Mouse (Mus musculus) heart, embryonic 10.5 days (tissue): ENCODE measurements around the gene Fli1. TPM values are rescaled to one million over a fixed set of nuclear protein-coding genes. Genes with fewer than 3 reads are reported as not detected.

Experiments used
- DNase-seq: peaks from one replicate; pipeline ENCODE4 v3.0.0-alpha.2; 2017; ENCODE audit warnings: low spot score
- H3K27ac ChIP-seq: fragments of 300-500 bp; sonication (generic); 2 replicates; pipeline ENCODE4 v1.5.1; 2016; ENCODE audit warnings: mild to moderate bottlenecking
- H3K27me3 ChIP-seq: fragments of 300-500 bp; sonication (generic); 2 replicates; pipeline ENCODE4 v1.6.1; 2016; ENCODE audit warnings: mild to moderate bottlenecking; ENCODE audit not compliant: poor library complexity, insufficient read depth, severe bottlenecking
- H3K36me3 ChIP-seq: fragments of 300-500 bp; sonication (generic); 2 replicates; pipeline ENCODE4 v1.6.1; 2016; ENCODE audit warnings: mild to moderate bottlenecking, moderate library complexity
- H3K4me1 ChIP-seq: fragments of 300-500 bp; sonication (generic); 2 replicates; pipeline ENCODE4 v1.6.1; 2016; ENCODE audit warnings: mild to moderate bottlenecking
- H3K4me3 ChIP-seq: fragments of 300-500 bp; sonication (generic); 2 replicates; pipeline ENCODE4 v1.5.1; 2016; ENCODE audit warnings: mild to moderate bottlenecking, moderate library complexity
- H3K9me3 ChIP-seq: fragments of 300-500 bp; sonication (generic); 2 replicates; pipeline ENCODE4 v1.6.1; 2016; ENCODE audit warnings: mild to moderate bottlenecking, moderate library complexity
- WGBS: fragments of 180-500 bp; shearing (Covaris S2); methylation state at CpG from one replicate; pipeline ENCODE4 v1.1.7; 2016; 5-methylcytosine and 5-hydroxymethylcytosine counted together
- polyA plus RNA-seq: library from polyadenylated mRNA; unstranded; fragments of >200 nt; fragmentation: Nextera tagmentation; extraction: Ambion mirVana; gene quantifications from 2 replicates; pipeline ENCODE4 v1.2.1, GENCODE M21; 2016

Gene Fli1
- 17.5 and 20.8 TPM in 2 replicates for polyA plus RNA-seq

- peak within 1 kb of the TSS; percentile 72 for H3K4me3 ChIP-seq
- H3K27me3 ChIP-seq: peaks cover 82% of the 10 kb centered on the region
- H3K9me3 ChIP-seq: no peaks in the 10 kb centered on the region
- peak within 1 kb of the TSS; percentile 87 for H3K27ac ChIP-seq
- no peaks in the 10 kb centered on the region for H3K36me3 ChIP-seq
- peaks cover 68% of the 10 kb centered on the region for H3K4me1 ChIP-seq
- no peak for DNase-seq
- under 1% methylated on average over 41 of the region's 41 CpGs for WGBS
Measured at GRCm38 (mm10) chr9:32542212-32543039, at the start of gene Fli1. Fli1 (minus strand) TSS chr9:32542861.

- H3K36me3 ChIP-seq: no peaks in the 10 kb centered on the region
- H3K27ac ChIP-seq: peak overlapping the region; percentile 72
- peak; percentile 91 for DNase-seq
- H3K4me3 ChIP-seq: no peak overlapping the region
- H3K9me3 ChIP-seq: no peaks in the 10 kb centered on the region
- peaks cover 35% of the 10 kb centered on the region for H3K4me1 ChIP-seq
- H3K27me3 ChIP-seq: peaks cover 19% of the 10 kb centered on the region
- 10% methylated on average over 14 of the region's 14 CpGs for WGBS
Measured at GRCm38 (mm10) chr9:32591732-32592582, 49.3 kb upstream of the Fli1 start.

- DNase-seq: no peak
- 68% methylated on average over 5 of the region's 5 CpGs for WGBS
- H3K36me3 ChIP-seq: no peaks in the 10 kb centered on the region
- H3K27ac ChIP-seq: no peak overlapping the region
- H3K27me3 ChIP-seq: peaks cover 19% of the 10 kb centered on the region
- H3K9me3 ChIP-seq: no peaks in the 10 kb centered on the region
- no peak overlapping the region for H3K4me3 ChIP-seq
- peaks cover 29% of the 10 kb centered on the region for H3K4me1 ChIP-seq
Measured at GRCm38 (mm10) chr9:32590571-32590970, 47.9 kb upstream of the Fli1 start.

- H3K27ac ChIP-seq: no peak overlapping the region
- H3K36me3 ChIP-seq: no peaks in the 10 kb centered on the region
- no peaks in the 10 kb centered on the region for H3K9me3 ChIP-seq
- DNase-seq: peak; percentile 87
- peaks cover 19% of the 10 kb centered on the region for H3K27me3 ChIP-seq
- peaks cover 23% of the 10 kb centered on the region for H3K4me1 ChIP-seq
- WGBS: 6% methylated on average over 8 of the region's 8 CpGs
- no peak overlapping the region for H3K4me3 ChIP-seq
Measured at GRCm38 (mm10) chr9:32589900-32590299, 47.2 kb upstream of the Fli1 start.

GRCm38 (mm10) chr9:32585357-32585756 lies 42.7 kb upstream of the Fli1 start:
- 49% methylated on average over 7 of the region's 7 CpGs for WGBS
- no peak for DNase-seq
- H3K27ac ChIP-seq: no peak overlapping the region
- H3K9me3 ChIP-seq: no peaks in the 10 kb centered on the region
- H3K36me3 ChIP-seq: no peaks in the 10 kb centered on the region
- H3K27me3 ChIP-seq: peaks cover 7% of the 10 kb centered on the region
- H3K4me3 ChIP-seq: no peak overlapping the region
- peaks cover 7% of the 10 kb centered on the region for H3K4me1 ChIP-seq

- 80% methylated on average over 6 of the region's 6 CpGs for WGBS
- H3K9me3 ChIP-seq: no peaks in the 10 kb centered on the region
Measured at GRCm38 (mm10) chr9:32583905-32584304, 41.2 kb upstream of the Fli1 start.

GRCm38 (mm10) chr9:32581851-32582573 lies 39.4 kb upstream of the Fli1 start:
- Histone ChIP-seq H3K27me3 (no peaks in the 10 kb centered on the region), H3K9me3 (no peaks in the 10 kb centered on the region), H3K4me1 (no peaks in the 10 kb centered on the region; the same call in 1 of the 2 replicates), H3K36me3 (no peaks in the 10 kb centered on the region), H3K4me3 (no peak overlapping the region), H3K27ac (no peak overlapping the region)
- WGBS: 51% methylated on average over 11 of the region's 11 CpGs
- DNase-seq: no peak

More at GRCm38 (mm10) chr9:32583905-32584304, 41.2 kb upstream of the Fli1 start:
- Histone ChIP-seq H3K36me3 (no peaks in the 10 kb centered on the region), H3K27ac (no peak overlapping the region), H3K4me1 (no peaks in the 10 kb centered on the region; the same call in 1 of the 2 replicates), H3K4me3 (no peak overlapping the region), H3K27me3 (peaks cover 7% of the 10 kb centered on the region)
- DNase-seq: no peak

GRCm38 (mm10) chr9:32578411-32578810 lies 35.8 kb upstream of the Fli1 start:
- 77% methylated on average over 2 of the region's 2 CpGs for WGBS
- Histone ChIP-seq H3K27ac (no peak overlapping the region), H3K4me3 (no peak overlapping the region), H3K27me3 (no peaks in the 10 kb centered on the region), H3K36me3 (no peaks in the 10 kb centered on the region), H3K4me1 (no peaks in the 10 kb centered on the region; the same call in 1 of the 2 replicates), H3K9me3 (no peaks in the 10 kb centered on the region)
- no peak for DNase-seq

- no peaks in the 10 kb centered on the region for H3K9me3 ChIP-seq
- H3K27ac ChIP-seq: no peak overlapping the region
- WGBS: 55% methylated on average over 4 of the region's 4 CpGs
- no peak overlapping the region for H3K4me3 ChIP-seq
- H3K4me1 ChIP-seq: 0 out of 2 replicates have a peak, but pooled peaks cover 5% of the 10 kb centered on the region
- DNase-seq: no peak
- H3K27me3 ChIP-seq: no peaks in the 10 kb centered on the region
- H3K36me3 ChIP-seq: no peaks in the 10 kb centered on the region
Measured at GRCm38 (mm10) chr9:32573638-32574037, 31.0 kb upstream of the Fli1 start.

GRCm38 (mm10) chr9:32571676-32572075 lies 29.0 kb upstream of the Fli1 start:
- Histone ChIP-seq H3K36me3 (no peaks in the 10 kb centered on the region), H3K4me1 (peaks cover 12% of the 10 kb centered on the region; the same call in 1 of the 2 replicates), H3K9me3 (no peaks in the 10 kb centered on the region), H3K27ac (no peak overlapping the region), H3K27me3 (no peaks in the 10 kb centered on the region), H3K4me3 (no peak overlapping the region)
- WGBS: 44% methylated on average over 4 of the region's 4 CpGs
- DNase-seq: no peak

GRCm38 (mm10) chr9:32570547-32570946 lies 27.9 kb upstream of the Fli1 start:
- H3K36me3 ChIP-seq: no peaks in the 10 kb centered on the region
- 57% methylated on average over 5 of the region's 5 CpGs for WGBS
- H3K9me3 ChIP-seq: no peaks in the 10 kb centered on the region
- H3K27me3 ChIP-seq: no peaks in the 10 kb centered on the region
- no peak overlapping the region for H3K27ac ChIP-seq
- no peak for DNase-seq
- H3K4me3 ChIP-seq: no peak overlapping the region
- peaks cover 12% of the 10 kb centered on the region; the same call in 1 of the 2 replicates for H3K4me1 ChIP-seq

GRCm38 (mm10) chr9:32569261-32569660 lies 26.6 kb upstream of the Fli1 start:
- Histone ChIP-seq H3K4me1 (peaks cover 21% of the 10 kb centered on the region), H3K27ac (no peak overlapping the region), H3K27me3 (no peaks in the 10 kb centered on the region), H3K4me3 (no peak overlapping the region), H3K36me3 (no peaks in the 10 kb centered on the region), H3K9me3 (no peaks in the 10 kb centered on the region)
- DNase-seq: no peak
- WGBS: 63% methylated on average over 4 of the region's 4 CpGs
